Mouse (Mus musculus) liver, adult 2 months (tissue): ENCODE results near the gene Ubp1. TPM values are rescaled to one million over a fixed set of nuclear protein-coding genes. Genes with fewer than 3 reads are reported as not detected.

Experiments used
- DNase-seq: peaks from one replicate; pipeline ENCODE4 v3.0.0-alpha.2; 2011; ENCODE audit warnings: low read depth, low spot score; ENCODE audit errors: extremely low read depth
- H3K27ac ChIP-seq: fragments of 200-500 bp; replicated peaks from 2 replicates; pipeline ENCODE4 v1.5.1; 2012; ENCODE audit warnings: low read depth, mild to moderate bottlenecking, control low read depth, inconsistent platforms, low read length; ENCODE audit not compliant: insufficient read depth
- H3K27me3 ChIP-seq: fragments of 200-500 bp; 2 replicates; pipeline ENCODE4 v1.6.1; 2012; ENCODE audit warnings: mild to moderate bottlenecking, moderate library complexity, low read length, inconsistent platforms; ENCODE audit not compliant: control insufficient read depth, insufficient read depth
- H3K36me3 ChIP-seq: fragments of 200-500 bp; 2 replicates; pipeline ENCODE4 v1.6.1; 2012; ENCODE audit warnings: low read length, inconsistent platforms; ENCODE audit not compliant: control insufficient read depth, insufficient read depth
- H3K4me1 ChIP-seq: fragments of 200-500 bp; 2 replicates; pipeline ENCODE4 v1.6.1; 2011; ENCODE audit warnings: low read length; ENCODE audit not compliant: control insufficient read depth, insufficient read depth
- H3K4me3 ChIP-seq: fragments of 200-500 bp; 2 replicates; pipeline ENCODE4 v1.5.1; 2011; ENCODE audit warnings: low read depth, mild to moderate bottlenecking, control low read depth, low read length, moderate library complexity; ENCODE audit not compliant: insufficient read depth
- H3K79me2 ChIP-seq: fragments of 200-500 bp; 2 replicates; pipeline ENCODE4 v1.6.1; 2012; ENCODE audit warnings: inconsistent platforms, mild to moderate bottlenecking, low read length, moderate library complexity; ENCODE audit not compliant: control insufficient read depth, insufficient read depth
- H3K9ac ChIP-seq: fragments of 200-500 bp; 2 replicates; pipeline ENCODE4 v1.6.1; 2012; ENCODE audit warnings: low read depth, mild to moderate bottlenecking, control low read depth, inconsistent platforms, low read length
- CTCF ChIP-seq: fragments of 200-500 bp; IDR thresholded peaks from 2 replicates; pipeline ENCODE4 v1.5.1; 2011; ENCODE audit warnings: low read depth, low read length, control low read depth
- POLR2A ChIP-seq: fragments of 200-500 bp; IDR thresholded peaks from 2 replicates; pipeline ENCODE4 v1.6.1; 2011; ENCODE audit warnings: low read length, control low read depth; ENCODE audit not compliant: insufficient read depth; ENCODE audit errors: extremely low read depth
- WGBS: fragments of 180-500 bp; shearing (Covaris S2); methylation state at CpG from one replicate; pipeline ENCODE4 v1.1.7; 2018; 5-methylcytosine and 5-hydroxymethylcytosine counted together
- polyA plus RNA-seq: library from polyadenylated mRNA; depleted of rRNA; stranded (reverse); fragments of >200 nt; gene quantifications from 2 replicates; pipeline ENCODE4 v1.2.3, GENCODE M21; 2012
- total RNA-seq: library from RNA; depleted of rRNA; stranded (reverse); fragments of >200 nt; gene quantifications from 2 replicates; pipeline ENCODE4 v1.2.3, GENCODE M21; 2014

Ubp1 gene
- total and polyA plus RNA-seq, 2 experiments = 24.2 to 27.8 TPM

DNA sequence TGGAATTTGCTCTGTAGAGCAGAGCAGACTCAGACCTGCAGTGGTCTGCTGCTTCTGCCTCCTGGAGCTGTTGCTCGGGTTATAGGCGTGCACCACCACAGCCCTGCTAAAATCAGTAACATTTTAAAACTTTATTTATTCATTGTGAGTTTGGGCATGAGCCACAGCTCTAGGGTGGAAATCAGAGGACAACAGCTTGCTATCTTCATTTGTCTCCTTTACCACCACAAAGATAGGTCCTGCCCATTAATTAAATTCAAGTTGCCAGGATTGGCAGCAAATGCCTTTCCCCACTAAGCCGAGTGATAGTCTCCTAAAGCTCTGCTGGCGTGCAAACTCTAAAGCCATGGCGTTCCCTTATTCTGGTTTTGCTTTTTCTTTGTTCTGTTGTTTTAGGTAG, 4.9 kb downstream of the Ubp1 start:
- WGBS = 76% methylated on average over 5 of the region's 5 CpGs
- Histone ChIP-seq H3K27ac (no peak overlapping the region), H3K36me3 (no peaks in the 10 kb centered on the region), H3K4me1 (peaks cover 11% of the 10 kb centered on the region), H3K27me3 (no peaks in the 10 kb centered on the region), H3K9ac (no peak overlapping the region), H3K4me3 (no peak overlapping the region), H3K79me2 (peaks cover 50% of the 10 kb centered on the region)
- TF ChIP-seq POLR2A (no peak), CTCF (no peak)
- no peak for DNase-seq

DNA sequence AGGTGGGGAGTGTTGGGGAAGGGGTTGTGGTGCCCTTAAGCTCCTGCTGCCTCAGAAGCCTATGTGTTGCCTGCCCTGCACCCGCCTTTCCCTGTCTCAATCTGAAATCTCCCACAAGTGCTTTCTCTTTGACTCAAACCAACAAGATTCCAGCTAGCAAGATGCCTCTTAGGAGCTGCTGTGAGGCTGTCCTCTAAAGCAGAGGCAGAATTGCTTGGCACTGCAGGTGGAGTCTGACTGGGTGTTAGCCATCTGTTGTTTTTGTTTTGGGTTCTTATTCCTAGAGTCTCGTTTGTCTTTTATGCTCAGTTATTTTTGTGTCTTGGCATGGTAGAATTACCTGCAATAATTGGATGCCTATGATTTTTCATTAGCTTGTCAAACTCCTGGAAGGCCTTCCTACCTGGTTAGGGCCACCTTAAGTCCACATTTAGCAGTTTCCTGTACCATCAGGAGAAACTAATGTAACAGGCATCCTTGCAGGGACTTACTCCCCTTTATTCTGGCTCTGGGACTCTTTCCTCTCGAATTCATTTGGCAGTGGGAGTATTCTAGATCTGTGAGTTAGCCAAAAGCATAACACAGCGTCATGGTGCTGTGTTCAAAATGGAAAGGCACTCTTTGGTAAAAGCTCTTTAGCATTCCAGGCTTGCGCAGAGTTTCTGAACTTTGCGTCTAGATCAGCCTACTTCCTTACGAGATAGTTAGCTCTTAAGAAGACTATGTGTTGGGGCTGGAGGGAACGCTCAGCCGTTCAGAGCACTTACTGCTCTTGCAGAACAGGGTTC, 8.5 kb downstream of the Ubp1 start:
- no peak for DNase-seq
- H3K27ac ChIP-seq = no peak overlapping the region
- WGBS = 88% methylated on average over 9 of the region's 9 CpGs
- H3K27me3 ChIP-seq = no peaks in the 10 kb centered on the region
- no peaks in the 10 kb centered on the region for H3K36me3 ChIP-seq
- H3K9ac ChIP-seq = no peak overlapping the region
- no peak for TF ChIP-seq CTCF
- TF ChIP-seq POLR2A = no peak
- H3K4me1 ChIP-seq = peaks cover 3% of the 10 kb centered on the region
- peaks cover 61% of the 10 kb centered on the region for H3K79me2 ChIP-seq
- H3K4me3 ChIP-seq = no peak overlapping the region

DNA sequence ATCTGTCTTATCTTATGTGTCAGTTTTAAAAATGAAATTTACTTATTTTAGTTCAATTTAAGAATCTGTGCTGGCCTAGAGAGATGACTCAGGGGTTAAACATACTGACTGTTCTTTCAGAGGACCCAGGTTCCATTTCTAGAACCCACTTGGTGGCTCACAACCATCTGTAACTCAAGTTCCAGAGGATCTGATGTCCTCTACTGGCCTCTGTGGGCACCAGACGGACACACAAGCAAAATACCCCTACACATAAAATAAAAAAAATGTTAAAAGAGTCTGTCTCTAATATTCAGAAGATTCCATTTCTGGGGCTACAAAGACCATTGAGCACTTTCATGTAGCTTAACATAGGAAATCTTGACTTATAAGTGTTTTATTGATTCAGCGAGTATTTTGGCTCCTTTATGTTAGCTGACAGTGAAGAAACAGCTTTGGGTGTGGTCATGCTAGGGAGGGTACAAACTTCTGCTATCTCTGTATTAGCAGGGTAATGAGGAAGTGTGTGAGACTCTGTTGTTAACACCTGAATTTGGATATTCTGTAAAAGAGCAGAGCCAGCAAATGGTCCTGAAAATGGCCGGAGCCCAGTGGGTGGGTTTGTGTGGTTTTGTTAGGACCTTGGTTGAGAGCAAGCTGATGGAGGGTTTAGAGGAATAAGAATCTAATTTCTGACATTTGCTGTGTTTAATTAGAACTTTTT, 10.5 kb downstream of the Ubp1 start:
- H3K4me3 ChIP-seq = no peak overlapping the region
- no peak overlapping the region for H3K9ac ChIP-seq
- H3K27ac ChIP-seq = no peak overlapping the region

DNA sequence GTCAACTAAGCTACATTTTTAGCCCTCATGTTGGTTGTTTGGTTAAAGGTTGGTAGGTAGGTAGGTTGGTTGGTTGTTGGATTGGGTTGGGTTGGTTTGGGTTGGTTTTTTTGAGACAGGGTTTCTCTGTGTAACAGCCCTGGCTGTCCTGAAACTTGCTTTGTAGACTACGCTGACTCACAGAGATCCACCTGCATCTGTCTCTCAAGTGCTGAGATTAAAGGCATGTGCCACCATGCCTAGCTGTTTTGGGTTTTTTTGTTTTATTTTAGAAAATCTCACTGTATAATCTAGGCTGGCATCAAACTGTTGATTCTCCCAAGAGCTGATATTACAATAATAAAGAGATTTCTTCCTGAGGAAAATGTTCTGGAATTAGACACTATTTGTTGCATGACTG, 12.6 kb downstream of the Ubp1 start:
- TF ChIP-seq POLR2A (no peak), CTCF (no peak)
- Histone ChIP-seq H3K27ac (no peak overlapping the region), H3K4me3 (no peak overlapping the region), H3K36me3 (peaks cover 17% of the 10 kb centered on the region), H3K27me3 (no peaks in the 10 kb centered on the region), H3K4me1 (no peaks in the 10 kb centered on the region; the same call in 1 of the 2 replicates), H3K9ac (no peak overlapping the region), H3K79me2 (peaks cover 45% of the 10 kb centered on the region; the same call in 1 of the 2 replicates)
- DNase-seq = no peak
- 100% methylated on average over 1 of the region's 1 CpGs for WGBS

More for the DNA sequence above, 10.5 kb downstream of the Ubp1 start:
- peaks cover 10% of the 10 kb centered on the region for H3K36me3 ChIP-seq
- H3K4me1 ChIP-seq = peaks cover 2% of the 10 kb centered on the region
- no peak for DNase-seq
- no peaks in the 10 kb centered on the region for H3K27me3 ChIP-seq
- WGBS = 92% methylated on average over 3 of the region's 3 CpGs
- peaks cover 58% of the 10 kb centered on the region; the same call in 1 of the 2 replicates for H3K79me2 ChIP-seq
- TF ChIP-seq POLR2A = no peak
- no peak for TF ChIP-seq CTCF

DNA sequence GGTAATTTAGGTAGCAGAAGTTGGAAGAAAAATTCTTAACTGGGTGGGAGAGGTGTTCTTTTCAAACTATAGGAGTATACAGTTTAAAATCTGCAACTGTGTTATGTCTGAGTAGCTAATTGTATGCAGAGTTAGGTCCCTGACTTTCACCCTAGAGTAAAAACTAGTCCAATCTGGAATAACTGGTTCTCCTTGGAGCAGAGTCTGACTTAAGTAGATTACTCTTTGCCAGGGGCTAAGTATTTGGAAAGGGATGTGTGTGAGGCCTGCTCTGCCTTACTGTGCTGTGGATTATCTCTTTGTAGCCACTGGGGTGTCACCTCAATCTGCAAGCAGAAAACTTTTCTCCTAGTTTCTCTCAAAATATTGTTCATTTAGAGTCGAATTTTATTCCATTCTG, 16.5 kb downstream of the Ubp1 start:
- Histone ChIP-seq H3K9ac (no peak overlapping the region), H3K4me1 (no peaks in the 10 kb centered on the region; the same call in 1 of the 2 replicates), H3K27ac (no peak overlapping the region), H3K4me3 (no peak overlapping the region), H3K27me3 (no peaks in the 10 kb centered on the region), H3K79me2 (peaks cover 20% of the 10 kb centered on the region; the same call in 1 of the 2 replicates), H3K36me3 (peaks cover 32% of the 10 kb centered on the region)
- WGBS = 91% methylated on average over 1 of the region's 1 CpGs
- no peak for DNase-seq
- TF ChIP-seq POLR2A (no peak), CTCF (no peak)

DNA sequence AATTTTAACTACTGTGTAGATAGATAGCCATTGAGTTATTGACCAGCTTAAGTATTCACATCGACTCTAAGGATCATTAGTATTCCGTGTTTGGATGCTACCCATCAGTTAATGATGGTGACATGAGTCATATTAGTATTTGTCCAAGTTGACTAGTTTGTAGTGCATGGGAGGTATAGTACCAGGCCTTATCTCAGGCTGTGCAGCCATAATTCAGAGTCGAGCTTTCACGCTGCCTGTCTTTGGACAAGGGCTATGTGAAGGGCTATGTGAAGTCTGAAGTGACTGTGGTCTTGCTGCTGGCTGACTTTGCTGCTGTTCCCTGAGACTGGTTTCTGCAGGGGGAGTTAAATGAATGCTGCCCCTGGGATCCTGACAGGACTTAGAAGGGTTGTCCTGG, 27.0 kb downstream of the Ubp1 start:
- H3K9ac ChIP-seq = no peak overlapping the region
- no peak for TF ChIP-seq CTCF
- no peak for TF ChIP-seq POLR2A
- H3K27me3 ChIP-seq = no peaks in the 10 kb centered on the region
- H3K4me1 ChIP-seq = no peaks in the 10 kb centered on the region
- no peak overlapping the region for H3K4me3 ChIP-seq
- peaks cover 46% of the 10 kb centered on the region for H3K36me3 ChIP-seq
- 96% methylated on average over 4 of the region's 4 CpGs for WGBS
- DNase-seq = no peak
- no peak overlapping the region for H3K27ac ChIP-seq
- H3K79me2 ChIP-seq = peaks cover 9% of the 10 kb centered on the region; the same call in 1 of the 2 replicates
